Mouse (Mus musculus) megakaryocyte-erythroid progenitor cell, adult 5-6 weeks (primary cell): Measurements from ENCODE around the gene Myadml2. TPM values are rescaled to one million over a fixed set of nuclear protein-coding genes. Genes with fewer than 3 reads are reported as not detected.

Experiments used
- total RNA-seq, 2 experiments: library from RNA; stranded (forward) in 1 of 2; stranded (reverse) in 1 of 2; fragments of 200-1000, 215-1000 nt in 1 of 2; fragments of >200 nt in 1 of 2; fragmentation: Nextera tagmentation in 1 of 2; gene quantifications; 2 replicates each; pipeline ENCODE4 v1.2.3; 2014 to 2017

Gene Myadml2
- total RNA-seq, 2 experiments from 2014 or later: 6.3 TPM; not detected in 1

Other genes with a start within 250 kb of the Myadml2 start
Only the 30 nearest of the 32 such genes appear.
- gene Pde6g, start 194.7 kb downstream of the Myadml2 start, total RNA-seq (2014; fragmentation: Nextera tagmentation): 0.37 TPM in 1 of 2 replicates, not detected in the other
- 0.38 TPM in 1 of 2 replicates, not detected in the other for gene Pde6g, start 194.7 kb downstream of the Myadml2 start, total RNA-seq (2017)
- gene Oxld1, start 190.1 kb downstream of the Myadml2 start, total RNA-seq (2014; fragmentation: Nextera tagmentation): 8.0 and 20.5 TPM in 2 replicates
- 14.0 and 27.9 TPM in 2 replicates for gene Oxld1, start 190.1 kb downstream of the Myadml2 start, total RNA-seq (2017)
- 36.1 and 67.6 TPM in 2 replicates for gene Ccdc137, start 190.0 kb downstream of the Myadml2 start, total RNA-seq (2014; fragmentation: Nextera tagmentation)
- 70.0 and 99.8 TPM in 2 replicates for gene Ccdc137, start 190.0 kb downstream of the Myadml2 start, total RNA-seq (2017)
- gene Arl16, start 180.6 kb downstream of the Myadml2 start, total RNA-seq (2014; fragmentation: Nextera tagmentation): 11.2 and 14.7 TPM in 2 replicates
- 8.8 and 21.9 TPM in 2 replicates for gene Arl16, start 180.6 kb downstream of the Myadml2 start, total RNA-seq (2017)
- 165 and 221 TPM in 2 replicates for gene Mrpl12, start 163.5 kb downstream of the Myadml2 start, total RNA-seq (2014; fragmentation: Nextera tagmentation)
- gene Mrpl12, start 163.5 kb downstream of the Myadml2 start, total RNA-seq (2017): 151 and 192 TPM in 2 replicates
- gene Slc25a10, start 156.3 kb downstream of the Myadml2 start, total RNA-seq (2014; fragmentation: Nextera tagmentation): 16.9 and 27.2 TPM in 2 replicates
- 17.6 and 18.8 TPM in 2 replicates for gene Slc25a10, start 156.3 kb downstream of the Myadml2 start, total RNA-seq (2017)
- not detected in 2 replicates for gene Gcgr, start 117.5 kb downstream of the Myadml2 start, total RNA-seq (2014; fragmentation: Nextera tagmentation)
- not detected in 2 replicates for gene Gcgr, start 117.5 kb downstream of the Myadml2 start, total RNA-seq (2017)
- gene Mcrip1, start 98.4 kb downstream of the Myadml2 start, total RNA-seq (2014; fragmentation: Nextera tagmentation): 60.4 and 62.7 TPM in 2 replicates
- gene Mcrip1, start 98.4 kb downstream of the Myadml2 start, total RNA-seq (2017): 18.5 and 18.8 TPM in 2 replicates
- not detected in 2 replicates for gene Ppp1r27, start 97.0 kb downstream of the Myadml2 start, total RNA-seq (2014; fragmentation: Nextera tagmentation)
- gene Ppp1r27, start 97.0 kb downstream of the Myadml2 start, total RNA-seq (2017): not detected in 2 replicates
- 236 and 270 TPM in 2 replicates for gene P4hb, start 74.9 kb downstream of the Myadml2 start, total RNA-seq (2014; fragmentation: Nextera tagmentation)
- gene P4hb, start 74.9 kb downstream of the Myadml2 start, total RNA-seq (2017): 334 and 373 TPM in 2 replicates
- 248 and 334 TPM in 2 replicates for gene Arhgdia, start 66.5 kb downstream of the Myadml2 start, total RNA-seq (2014; fragmentation: Nextera tagmentation)
- gene Arhgdia, start 66.5 kb downstream of the Myadml2 start, total RNA-seq (2017): 96.3 and 154 TPM in 2 replicates
- gene Alyref, start 49.8 kb downstream of the Myadml2 start, total RNA-seq (2014; fragmentation: Nextera tagmentation): 157 and 232 TPM in 2 replicates
- 208 and 278 TPM in 2 replicates for gene Alyref, start 49.8 kb downstream of the Myadml2 start, total RNA-seq (2017)
- 84.0 and 110 TPM in 2 replicates for gene Anapc11, start 49.7 kb downstream of the Myadml2 start, total RNA-seq (2014; fragmentation: Nextera tagmentation)
- gene Anapc11, start 49.7 kb downstream of the Myadml2 start, total RNA-seq (2017): 21.9 and 27.6 TPM in 2 replicates
- 3.3 TPM in 1 of 2 replicates, not detected in the other for gene Npb, start 39.7 kb downstream of the Myadml2 start, total RNA-seq (2014; fragmentation: Nextera tagmentation)
- not detected in 2 replicates for gene Npb, start 39.7 kb downstream of the Myadml2 start, total RNA-seq (2017)
- 74.6 and 87.3 TPM in 2 replicates for gene Pcyt2, start 30.2 kb downstream of the Myadml2 start, total RNA-seq (2014; fragmentation: Nextera tagmentation)
- 28.5 and 29.6 TPM in 2 replicates for gene Pcyt2, start 30.2 kb downstream of the Myadml2 start, total RNA-seq (2017)
- gene Sirt7, start 22.9 kb downstream of the Myadml2 start, total RNA-seq (2014; fragmentation: Nextera tagmentation): 62.8 and 79.3 TPM in 2 replicates
- 39.8 and 48.3 TPM in 2 replicates for gene Sirt7, start 22.9 kb downstream of the Myadml2 start, total RNA-seq (2017)
- gene Mafg, start 14.6 kb downstream of the Myadml2 start, total RNA-seq (2014; fragmentation: Nextera tagmentation): 26.0 and 31.6 TPM in 2 replicates
- 11.7 and 12.2 TPM in 2 replicates for gene Mafg, start 14.6 kb downstream of the Myadml2 start, total RNA-seq (2017)
- 0.13 and 1.1 TPM in 2 replicates for gene Pycr1, start 4.4 kb downstream of the Myadml2 start, total RNA-seq (2014; fragmentation: Nextera tagmentation)
- gene Pycr1, start 4.4 kb downstream of the Myadml2 start, total RNA-seq (2017): 1.5 TPM in 1 of 2 replicates, not detected in the other
- gene Notum, start 13.0 kb upstream of the Myadml2 start, total RNA-seq (2014; fragmentation: Nextera tagmentation): not detected in 2 replicates
- not detected in 2 replicates for gene Notum, start 13.0 kb upstream of the Myadml2 start, total RNA-seq (2017)
- gene Aspscr1, start 24.8 kb upstream of the Myadml2 start, total RNA-seq (2014; fragmentation: Nextera tagmentation): 79.5 and 108 TPM in 2 replicates
- gene Aspscr1, start 24.8 kb upstream of the Myadml2 start, total RNA-seq (2017): 15.5 and 52.7 TPM in 2 replicates
- gene Cenpx, start 65.6 kb upstream of the Myadml2 start, total RNA-seq (2014; fragmentation: Nextera tagmentation): 132 and 157 TPM in 2 replicates
- gene Cenpx, start 65.6 kb upstream of the Myadml2 start, total RNA-seq (2017): 95.0 and 99.4 TPM in 2 replicates
- 25.3 and 34.4 TPM in 2 replicates for gene Lrrc45, start 65.8 kb upstream of the Myadml2 start, total RNA-seq (2014; fragmentation: Nextera tagmentation)
- gene Lrrc45, start 65.8 kb upstream of the Myadml2 start, total RNA-seq (2017): 37.0 and 38.1 TPM in 2 replicates
- 1.6 and 2.9 TPM in 2 replicates for gene Rac3, start 73.3 kb upstream of the Myadml2 start, total RNA-seq (2014; fragmentation: Nextera tagmentation)
- not detected in 2 replicates for gene Rac3, start 73.3 kb upstream of the Myadml2 start, total RNA-seq (2017)
- 12.7 and 14.9 TPM in 2 replicates for gene Dcxr, start 79.1 kb upstream of the Myadml2 start, total RNA-seq (2014; fragmentation: Nextera tagmentation)
- 6.2 and 10.2 TPM in 2 replicates for gene Dcxr, start 79.1 kb upstream of the Myadml2 start, total RNA-seq (2017)
- gene Cbr2, start 84.0 kb upstream of the Myadml2 start, total RNA-seq (2014; fragmentation: Nextera tagmentation): not detected in 2 replicates
- gene Cbr2, start 84.0 kb upstream of the Myadml2 start, total RNA-seq (2017): not detected in 2 replicates
- gene Hmga1b, start 114.6 kb upstream of the Myadml2 start, total RNA-seq (2014; fragmentation: Nextera tagmentation): 2.5 and 12.0 TPM in 2 replicates
- gene Hmga1b, start 114.6 kb upstream of the Myadml2 start, total RNA-seq (2017): 8.7 and 10.9 TPM in 2 replicates
- 43.1 and 47.2 TPM in 2 replicates for gene Rfng, start 136.0 kb upstream of the Myadml2 start, total RNA-seq (2014; fragmentation: Nextera tagmentation)
- 4.8 and 9.5 TPM in 2 replicates for gene Rfng, start 136.0 kb upstream of the Myadml2 start, total RNA-seq (2017)
- 107 TPM in 2 replicates for gene Gps1, start 136.1 kb upstream of the Myadml2 start, total RNA-seq (2014; fragmentation: Nextera tagmentation)
- 103 and 119 TPM in 2 replicates for gene Gps1, start 136.1 kb upstream of the Myadml2 start, total RNA-seq (2017)
- gene Dus1l, start 148.2 kb upstream of the Myadml2 start, total RNA-seq (2014; fragmentation: Nextera tagmentation): 150 TPM in 2 replicates
- gene Dus1l, start 148.2 kb upstream of the Myadml2 start, total RNA-seq (2017): 68.4 and 87.6 TPM in 2 replicates
- gene Fasn, start 176.4 kb upstream of the Myadml2 start, total RNA-seq (2014; fragmentation: Nextera tagmentation): 92.0 and 92.3 TPM in 2 replicates
- 27.2 and 34.0 TPM in 2 replicates for gene Fasn, start 176.4 kb upstream of the Myadml2 start, total RNA-seq (2017)